Mouse (Mus musculus): ENCODE results near the gene Ssxb1.
"Not testable (repeated sequence)": the region's sequence is repeated elsewhere in the genome, so short reads cannot be mapped to it uniquely, and the experiment has no call there.

The Ssxb1 gene

GRCm38 (mm10) chrX:8413005-8413404, at the start of gene Ssxb1:
Gene Ssxb1, plus strand, starts transcription at chrX:8413305.
- DNase-seq = not testable (repeated sequence)

DNA sequence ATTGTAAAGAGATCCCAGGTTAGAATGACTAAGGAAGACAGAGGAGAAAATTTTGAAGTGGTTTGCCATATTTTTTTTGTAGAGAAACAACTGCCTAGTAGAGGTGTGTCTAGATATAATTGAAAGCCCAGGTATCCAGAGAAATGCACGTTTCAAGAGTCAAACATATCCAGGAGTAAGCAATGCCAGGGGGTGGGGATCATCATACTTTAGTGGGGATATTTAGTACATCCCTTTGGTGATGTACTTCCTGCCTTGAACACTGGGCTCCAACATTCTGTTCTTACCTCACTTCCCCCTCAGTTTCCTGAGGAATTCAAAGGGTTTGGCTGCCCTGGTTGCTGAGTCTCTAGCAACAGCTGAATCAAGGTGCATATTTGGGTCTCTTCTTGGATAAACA, 46.4 kb upstream of the Ssxb1 start, which contains the start of gene Ssxb9:
Ssxb9 (plus strand) TSS at position 301 of the 400 bp plus-strand sequence.
- DNase-seq = not testable (repeated sequence)

GRCm38 (mm10) chrX:8461626-8462025, 48.5 kb downstream of the Ssxb1 start, which contains the start of gene Ssxb2:
Gene Ssxb2, minus strand, starts transcription at chrX:8461726.
- DNase-seq = not testable (repeated sequence)
